Mouse (Mus musculus) kidney, adult 2 months (tissue): ENCODE measurements around the gene Gm8439. TPM values are rescaled to one million over a fixed set of nuclear protein-coding genes. Genes with fewer than 3 reads are reported as not detected.
A peak's percentile ranks its signal among the peaks of the same experiment; 100 is the strongest.

ENCODE experiments used
- DNase-seq: peaks from one replicate; pipeline ENCODE4 v3.0.0; 2021
- H3K27ac ChIP-seq: fragments of 200-500 bp; 2 replicates; pipeline ENCODE4 v1.5.1; 2012; ENCODE audit warnings: low read depth, low read length, control low read depth, inconsistent platforms; ENCODE audit not compliant: insufficient read depth
- H3K27me3 ChIP-seq: fragments of 200-500 bp; replicated peaks from 2 replicates; pipeline ENCODE4 v1.6.1; 2012; ENCODE audit warnings: mild to moderate bottlenecking, moderate library complexity, low read length, inconsistent platforms; ENCODE audit not compliant: control insufficient read depth, insufficient read depth
- H3K36me3 ChIP-seq: fragments of 200-500 bp; 2 replicates; pipeline ENCODE4 v1.6.1; 2012; ENCODE audit warnings: mild to moderate bottlenecking, moderate library complexity, low read length, inconsistent platforms; ENCODE audit not compliant: control insufficient read depth, insufficient read depth
- H3K4me1 ChIP-seq: fragments of 200-500 bp; 2 replicates; pipeline ENCODE4 v1.6.1; 2011; ENCODE audit warnings: low read length; ENCODE audit not compliant: control insufficient read depth, insufficient read depth
- H3K4me3 ChIP-seq: fragments of 200-500 bp; 2 replicates; pipeline ENCODE4 v1.5.1; 2011; ENCODE audit warnings: mild to moderate bottlenecking, low read depth, low read length, control low read depth; ENCODE audit not compliant: insufficient read depth
- CTCF ChIP-seq: fragments of 200-500 bp; conservative IDR thresholded peaks from 2 replicates; pipeline ENCODE4 v1.5.1; 2011; ENCODE audit warnings: low read depth, mild to moderate bottlenecking, control low read depth, low read length, moderate library complexity, mixed read lengths; ENCODE audit not compliant: insufficient read depth, insufficient read length
- POLR2A ChIP-seq: fragments of 200-500 bp; IDR thresholded peaks from one replicate; pipeline ENCODE4 v1.6.1; 2011; ENCODE audit warnings: low read depth, low read length, control low read depth
- WGBS: fragments of 180-500 bp; shearing (Covaris S2); methylation state at CpG from one replicate; pipeline ENCODE4 v1.1.7; 2018; 5-methylcytosine and 5-hydroxymethylcytosine counted together
- polyA plus RNA-seq: library from polyadenylated mRNA; depleted of rRNA; stranded (reverse); fragments of >200 nt; gene quantifications from 2 replicates; pipeline ENCODE4 v1.2.3, GENCODE M21; 2012

Gm8439 gene
- polyA plus RNA-seq, 1 experiment = not detected

DNA sequence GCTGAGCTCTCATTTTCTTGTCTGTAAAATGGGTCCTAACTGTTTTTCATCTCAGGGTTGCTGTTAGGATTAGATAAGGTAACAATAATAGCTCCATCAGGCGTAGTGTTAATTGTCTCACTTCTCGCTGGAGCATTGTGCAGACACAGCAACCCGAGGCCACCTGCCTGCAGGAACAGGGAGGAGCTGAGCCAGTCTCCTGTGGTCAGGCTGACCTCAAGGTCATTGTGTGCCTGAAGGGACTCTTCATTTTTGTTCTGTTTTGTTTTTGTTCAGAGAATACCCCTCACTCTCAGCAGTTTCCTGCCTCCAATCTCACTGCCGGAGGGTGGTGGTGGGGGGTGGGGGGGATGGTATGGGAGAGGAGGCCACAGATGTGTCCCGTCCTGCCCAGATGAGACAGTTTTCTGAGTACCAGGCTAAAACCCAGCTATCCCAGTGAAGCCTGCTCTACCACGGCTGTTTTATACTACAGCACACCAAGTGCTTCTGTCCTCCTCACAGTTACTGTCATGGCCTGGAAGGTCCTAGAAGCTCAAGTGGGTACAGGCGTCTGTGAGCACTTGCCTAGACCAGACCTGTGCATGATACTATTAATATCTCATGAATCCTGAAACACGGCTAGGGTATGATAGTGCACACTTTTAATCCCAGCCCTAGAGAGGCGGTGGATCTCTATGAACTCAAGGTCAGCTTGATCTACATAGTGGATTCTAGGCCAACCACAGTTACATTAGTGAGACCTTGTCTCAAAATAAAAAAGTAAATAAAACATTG lies 23.9 kb downstream of the Gm8439 start:
- peak; percentile 31 for DNase-seq
- TF ChIP-seq CTCF = no peak
- no peak for TF ChIP-seq POLR2A
- Histone ChIP-seq H3K27ac (no peak overlapping the region), H3K36me3 (no peaks in the 10 kb centered on the region), H3K4me3 (no peak overlapping the region), H3K4me1 (0 out of 2 replicates have a peak, but pooled peaks cover 2% of the 10 kb centered on the region), H3K27me3 (no peaks in the 10 kb centered on the region)
- 50% methylated on average over 9 of the region's 9 CpGs for WGBS

DNA sequence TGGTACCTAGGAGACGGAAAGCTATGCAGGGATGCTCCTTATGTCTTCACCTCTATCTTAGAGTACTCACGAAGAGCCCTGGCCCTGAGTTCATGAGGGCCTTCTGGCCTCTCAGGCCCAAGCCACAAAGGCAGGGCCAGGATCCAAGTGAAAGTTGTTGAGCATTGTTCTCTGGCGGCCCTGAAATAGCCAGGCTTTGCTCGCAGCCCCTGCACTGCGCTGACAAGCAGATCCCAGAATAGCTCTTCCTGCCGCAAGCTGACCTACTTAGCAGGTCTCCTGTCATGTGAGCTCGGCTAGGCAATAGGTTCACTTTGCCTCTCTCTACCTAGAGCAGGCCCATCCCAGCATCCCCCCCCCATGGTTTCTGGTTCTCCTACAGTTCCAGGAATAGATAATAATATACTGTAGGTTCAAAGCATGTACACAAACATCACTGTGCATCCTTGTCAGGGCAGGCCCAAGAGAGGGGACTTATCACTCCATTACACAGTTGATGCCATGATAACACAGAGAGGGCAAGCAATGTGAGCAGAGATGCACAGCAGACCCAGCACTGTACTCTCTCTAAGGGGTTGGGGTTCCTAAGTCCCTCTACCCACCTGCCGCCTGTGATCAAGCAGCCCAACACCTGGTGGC lies 25.3 kb downstream of the Gm8439 start:
- Histone ChIP-seq H3K4me1 (0 out of 2 replicates have a peak, but pooled peaks cover 2% of the 10 kb centered on the region), H3K27me3 (no peaks in the 10 kb centered on the region), H3K36me3 (no peaks in the 10 kb centered on the region), H3K4me3 (no peak overlapping the region), H3K27ac (no peak overlapping the region)
- DNase-seq = peak; percentile 49
- TF ChIP-seq POLR2A (no peak), CTCF (no peak)
- WGBS = 75% methylated on average over 8 of the region's 8 CpGs

DNA sequence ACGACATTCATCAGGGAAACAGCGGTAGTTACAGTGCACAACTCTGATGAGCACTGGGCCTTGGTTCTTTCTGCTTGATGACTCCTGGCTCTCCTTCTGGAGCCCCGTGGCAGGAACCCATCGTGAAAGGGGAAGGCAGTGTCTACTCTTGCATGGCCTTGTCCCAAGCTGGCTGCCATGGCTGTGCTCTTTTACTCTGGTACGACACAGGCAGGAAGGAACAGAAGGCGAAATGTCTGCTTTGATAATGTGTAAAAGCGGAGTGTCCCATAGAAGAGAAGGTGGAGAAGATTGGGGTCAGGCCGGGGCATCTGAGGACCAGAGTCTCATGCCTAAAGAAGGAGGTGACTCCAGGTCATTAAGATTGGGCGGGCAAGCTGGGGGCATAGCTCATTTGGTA lies 26.1 kb downstream of the Gm8439 start:
- no peak overlapping the region for H3K27ac ChIP-seq
- 79% methylated on average over 9 of the region's 9 CpGs for WGBS
- TF ChIP-seq POLR2A = no peak
- no peak for TF ChIP-seq CTCF
- H3K4me1 ChIP-seq = 0 out of 2 replicates have a peak, but pooled peaks cover 2% of the 10 kb centered on the region
- H3K4me3 ChIP-seq = no peak overlapping the region
- H3K36me3 ChIP-seq = no peaks in the 10 kb centered on the region
- DNase-seq = no peak
- H3K27me3 ChIP-seq = no peaks in the 10 kb centered on the region

DNA sequence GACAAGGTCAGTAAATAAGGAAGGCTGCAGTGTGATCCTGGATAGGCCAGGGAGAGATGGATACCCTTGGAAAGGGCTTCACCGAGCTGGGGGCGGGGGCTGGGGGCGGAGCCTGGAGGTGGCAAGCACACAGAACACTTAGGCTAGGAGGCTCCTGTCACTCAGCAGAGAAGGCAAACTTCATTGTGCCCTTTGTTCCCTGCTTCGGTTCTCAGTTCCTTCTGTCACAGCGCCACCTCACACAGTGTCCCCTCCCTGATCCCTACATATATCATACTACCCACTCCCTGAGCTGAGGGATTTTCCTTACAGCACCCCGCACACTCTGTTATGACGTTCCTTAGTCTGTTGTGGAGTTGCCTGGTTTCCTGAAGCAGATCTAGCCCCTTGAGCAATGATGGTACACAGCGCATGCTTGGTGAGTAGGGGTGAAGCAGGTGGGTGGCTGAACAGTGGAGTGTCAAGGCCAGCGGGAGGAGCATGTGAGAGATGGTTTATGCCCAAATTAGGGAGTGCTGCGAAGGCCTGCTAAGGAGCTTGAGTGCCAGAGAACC lies 27.1 kb downstream of the Gm8439 start:
- Histone ChIP-seq H3K27me3 (no peaks in the 10 kb centered on the region), H3K4me1 (0 out of 2 replicates have a peak, but pooled peaks cover 2% of the 10 kb centered on the region), H3K36me3 (no peaks in the 10 kb centered on the region), H3K4me3 (no peak overlapping the region), H3K27ac (no peak overlapping the region)
- DNase-seq = peak; percentile 49
- no peak for TF ChIP-seq CTCF
- TF ChIP-seq POLR2A = no peak
- WGBS = 58% methylated on average over 10 of the region's 10 CpGs

- Histone ChIP-seq H3K4me3 (no peak overlapping the region), H3K27me3 (no peaks in the 10 kb centered on the region), H3K27ac (no peak overlapping the region), H3K36me3 (no peaks in the 10 kb centered on the region), H3K4me1 (0 out of 2 replicates have a peak, but pooled peaks cover 2% of the 10 kb centered on the region)
- TF ChIP-seq CTCF = no peak
- no peak for TF ChIP-seq POLR2A
- peak; percentile 21 for DNase-seq
- WGBS = 75% methylated on average over 13 of the region's 13 CpGs
Measured at GRCm38 (mm10) chr4:120616199-120617025, 27.9 kb downstream of the Gm8439 start.

DNA sequence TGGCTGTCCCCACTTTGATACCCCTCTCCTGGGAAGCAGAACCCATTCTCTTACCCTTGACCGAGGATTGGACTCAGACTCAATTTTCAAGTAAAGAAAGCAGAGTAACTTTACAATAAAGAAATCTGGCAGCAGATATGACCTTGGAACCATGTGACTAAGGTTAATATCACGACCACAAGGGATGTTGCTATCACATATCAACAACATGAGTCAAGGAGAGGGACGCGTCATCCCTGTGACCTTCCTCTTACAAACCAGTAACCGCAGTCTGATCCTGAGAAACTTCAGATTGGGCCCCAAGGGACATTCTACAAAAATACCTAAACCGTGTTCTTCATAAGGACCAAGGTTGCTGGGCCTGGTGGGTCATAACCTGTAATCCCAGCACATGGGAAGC lies 39.2 kb downstream of the Gm8439 start:
- no peaks in the 10 kb centered on the region for H3K4me1 ChIP-seq
- DNase-seq = no peak
- no peaks in the 10 kb centered on the region for H3K36me3 ChIP-seq
- H3K27me3 ChIP-seq = no peaks in the 10 kb centered on the region
- H3K27ac ChIP-seq = no peak overlapping the region
- H3K4me3 ChIP-seq = no peak overlapping the region
- TF ChIP-seq POLR2A (no peak), CTCF (no peak)
- WGBS = 87% methylated on average over 6 of the region's 6 CpGs
